Mouse (Mus musculus) CH12.LX (cell line): ENCODE measurements around the gene Cbfa2t3. TPM values are rescaled to one million over a fixed set of nuclear protein-coding genes. Genes with fewer than 3 reads are reported as not detected.

ENCODE experiments used
- DNase-seq: peaks from one replicate; pipeline ENCODE4 v3.0.0-alpha.2; 2013; ENCODE audit errors: extremely low read depth
- H3K27ac ChIP-seq: 2 replicates; pipeline ENCODE4 v1.5.1; 2012; ENCODE audit warnings: low read depth, mild to moderate bottlenecking, control low read depth, moderate library complexity; ENCODE audit not compliant: insufficient read depth
- H3K27me3 ChIP-seq: replicated peaks from 2 replicates; pipeline ENCODE3; 2012; ENCODE audit warnings: inconsistent platforms
- H3K36me3 ChIP-seq, 2 experiments: replicated peaks in 1 of 2; 2 replicates each; pipeline versions ENCODE3 to v1.6.1; 2012; ENCODE audit warnings: inconsistent platforms in 1 of 2, low read length in 1 of 2, mild to moderate bottlenecking in 1 of 2, mixed read lengths in 1 of 2, moderate library complexity in 1 of 2; ENCODE audit not compliant: control insufficient read depth in 1 of 2, insufficient read depth in 1 of 2
- H3K4me1 ChIP-seq, 2 experiments: 2 replicates each; pipeline ENCODE4 v1.6.1; 2012; ENCODE audit warnings: inconsistent platforms in 1 of 2, moderate library complexity in 1 of 2; ENCODE audit not compliant: insufficient read depth in 2 of 2, control insufficient read depth in 1 of 2
- H3K4me2 ChIP-seq: 2 replicates; pipeline ENCODE4 v1.6.1; 2012; ENCODE audit warnings: low read depth, mild to moderate bottlenecking, control low read depth; ENCODE audit not compliant: poor library complexity, insufficient read depth, severe bottlenecking
- H3K4me3 ChIP-seq, 3 experiments: fragments of 150-350 bp in 1 of 3; sonication (generic) in 1 of 3; replicated peaks in 1 of 3; 2 replicates each; pipeline versions ENCODE3 to v1.5.1; 2011 to 2012; ENCODE audit warnings: low read depth in 2 of 3, low read length in 2 of 3, mild to moderate bottlenecking in 2 of 3, moderate library complexity in 2 of 3, control low read depth in 1 of 3, improper control_type of control experiment in 1 of 3, inconsistent platforms in 1 of 3, mixed read lengths in 1 of 3; ENCODE audit not compliant: poor library complexity in 1 of 3
- H3K79me2 ChIP-seq: replicated peaks from 2 replicates; pipeline ENCODE4 v1.6.1; 2012; ENCODE audit warnings: mild to moderate bottlenecking, moderate library complexity; ENCODE audit not compliant: control insufficient read depth, poor library complexity, insufficient read depth, severe bottlenecking; ENCODE audit errors: extremely low read depth
- H3K9ac ChIP-seq: 2 replicates; pipeline ENCODE4 v1.6.1; 2012; ENCODE audit warnings: low read depth, mild to moderate bottlenecking, control low read depth, moderate library complexity; ENCODE audit not compliant: insufficient read depth
- H3K9me3 ChIP-seq: replicated peaks from 2 replicates; pipeline ENCODE3; 2012; ENCODE audit warnings: low read length, inconsistent platforms, mixed read lengths
- BHLHE40 ChIP-seq: IDR thresholded peaks from 2 replicates; pipeline ENCODE4 v1.6.1; 2011; ENCODE audit warnings: mild to moderate bottlenecking, low read depth, low read length, improper control_type of control experiment
- CHD1 ChIP-seq: IDR thresholded peaks from 2 replicates; pipeline ENCODE4 v1.6.1; 2012; ENCODE audit warnings: low read depth, low read length, improper control_type of control experiment, inconsistent platforms
- CHD2 ChIP-seq: IDR thresholded peaks from 2 replicates; pipeline ENCODE4 v1.6.1; 2011; ENCODE audit warnings: low read length, improper control_type of control experiment
- ELF1 ChIP-seq: IDR thresholded peaks from 2 replicates; pipeline ENCODE4 v1.6.1; 2014; ENCODE audit warnings: low read depth, mild to moderate bottlenecking, inconsistent platforms, low read length, improper control_type of control experiment
- EP300 ChIP-seq: IDR thresholded peaks from 2 replicates; pipeline ENCODE4 v1.6.1; 2011; ENCODE audit warnings: low read length, improper control_type of control experiment
- GABPA ChIP-seq: IDR thresholded peaks from 2 replicates; pipeline ENCODE4 v1.6.1; 2012; ENCODE audit warnings: low read depth, low read length, improper control_type of control experiment, inconsistent platforms; ENCODE audit not compliant: insufficient replicate concordance
- HCFC1 ChIP-seq: IDR thresholded peaks from 2 replicates; pipeline ENCODE4 v1.6.1; 2012; ENCODE audit warnings: low read depth, mild to moderate bottlenecking, inconsistent platforms, low read length, improper control_type of control experiment
- MAX ChIP-seq: IDR thresholded peaks from 2 replicates; pipeline ENCODE4 v1.6.1; 2011; ENCODE audit warnings: low read length, improper control_type of control experiment
- MAZ ChIP-seq: IDR thresholded peaks from 2 replicates; pipeline ENCODE4 v1.6.1; 2012; ENCODE audit warnings: low read depth, mild to moderate bottlenecking, inconsistent platforms, low read length, improper control_type of control experiment, moderate library complexity
- MEF2A ChIP-seq: IDR thresholded peaks from 2 replicates; pipeline ENCODE4 v1.6.1; 2014; ENCODE audit warnings: low read depth, mild to moderate bottlenecking, inconsistent platforms, low read length, improper control_type of control experiment, borderline replicate concordance
- NRF1 ChIP-seq: IDR thresholded peaks from 2 replicates; pipeline ENCODE4 v1.6.1; 2014; ENCODE audit warnings: low read depth, mild to moderate bottlenecking, inconsistent platforms, low read length, improper control_type of control experiment, moderate library complexity
- POLR2AphosphoS2 ChIP-seq: IDR thresholded peaks from 2 replicates; pipeline ENCODE4 v1.6.1; 2011; ENCODE audit warnings: low read depth, low read length, improper control_type of control experiment
- SIN3A ChIP-seq: IDR thresholded peaks from 2 replicates; pipeline ENCODE4 v1.6.1; 2012; ENCODE audit warnings: low read length, improper control_type of control experiment, inconsistent platforms
- USF2 ChIP-seq: conservative IDR thresholded peaks from 2 replicates; pipeline ENCODE4 v1.6.1; 2011; ENCODE audit warnings: low read depth, low read length, improper control_type of control experiment
- ZC3H11A ChIP-seq: IDR thresholded peaks from 2 replicates; pipeline ENCODE4 v1.6.1; 2012; ENCODE audit warnings: low read depth, mild to moderate bottlenecking, inconsistent platforms, low read length, improper control_type of control experiment
- ZNF384 ChIP-seq: IDR thresholded peaks from 2 replicates; pipeline ENCODE4 v1.6.1; 2012; ENCODE audit warnings: low read depth, low read length, improper control_type of control experiment, inconsistent platforms
- dilution Hi-C: fragments of 300-500 bp; cut with MboI; formaldehyde crosslinking; loops from 2 replicates; pipeline ENCODE4 v1.14.3; 2020; ENCODE audit warnings: low sequenced_read_pairs; ENCODE audit not compliant: extremely low pct_unique_long_range_greater_than_20kb, extremely low pct_ligation_motif_present
- in situ Hi-C: fragments of 300-500 bp; cut with MboI; formaldehyde crosslinking; loops from 3 replicates; pipeline ENCODE4 v1.14.3; 2019; ENCODE audit warnings: low sequenced_read_pairs, low pct_ligation_motif_present, low pct_unique_long_range_greater_than_20kb, mixed read lengths
- polyA plus RNA-seq: library from polyadenylated mRNA; unstranded; fragments of >175 nt; gene quantifications from 2 replicates; pipeline ENCODE4 v1.2.1, GENCODE M21; 2012; ENCODE audit warnings: low read depth; ENCODE audit not compliant: insufficient read length
- total RNA-seq, 2 experiments: library from RNA; depleted of rRNA; stranded (reverse); fragments of 300-350 nt in 1 of 2; fragments of >200 nt in 1 of 2; gene quantifications; 2 replicates each; pipeline ENCODE4 v1.2.3; 2012 to 2014

The Cbfa2t3 gene
- total and polyA plus RNA-seq, 3 experiments: 0.47 to 22.6 (median 2.1) TPM

GRCm38 (mm10) chr8:122648192-122648970, 50.5 kb downstream of the Cbfa2t3 start:
- no peak overlapping the region for H3K4me3 ChIP-seq
- in situ Hi-C loops: no loop called here
- dilution Hi-C loops: no loop called here
- peaks cover 68 to 98% of the 10 kb centered on the region in 2 experiments for H3K36me3 ChIP-seq
- H3K9ac ChIP-seq: no peak overlapping the region
- H3K4me2 ChIP-seq: no peak overlapping the region
- no peak overlapping the region for H3K27ac ChIP-seq
- no peaks in the 10 kb centered on the region; the same call in 1 of the 2 replicates for H3K79me2 ChIP-seq
- no peaks in the 10 kb centered on the region for H3K9me3 ChIP-seq
- peaks cover 7 to 45% of the 10 kb centered on the region in 2 experiments for H3K4me1 ChIP-seq
- no peaks in the 10 kb centered on the region for H3K27me3 ChIP-seq
- DNase-seq: no peak
- TF ChIP-seq SIN3A (no peak), USF2 (no peak), MAX (no peak), ELF1 (no peak), EP300 (no peak), MAZ (no peak), POLR2AphosphoS2 (no peak), CHD2 (no peak), NRF1 (no peak), HCFC1 (no peak), GABPA (no peak), BHLHE40 (no peak), ZC3H11A (no peak), CHD1 (no peak)

- Histone ChIP-seq H3K4me3 (no peak overlapping the region), H3K27ac (no peak overlapping the region), H3K9me3 (no peaks in the 10 kb centered on the region), H3K36me3 (peaks cover 77 to 98% of the 10 kb centered on the region in 2 experiments), H3K9ac (no peak overlapping the region), H3K4me1 (peaks cover 0 to 27% of the 10 kb centered on the region in 2 experiments; a peak in 2 of 4 replicates), H3K79me2 (no peaks in the 10 kb centered on the region), H3K27me3 (no peaks in the 10 kb centered on the region), H3K4me2 (no peak overlapping the region)
- DNase-seq: no peak
- in situ Hi-C loops (no loop called here), dilution Hi-C loops (no loop called here)
- TF ChIP-seq ZNF384 (no peak), BHLHE40 (peak; percentile 27; the same call in 1 of the 2 replicates), MEF2A (peak; percentile 50; the same call in 1 of the 2 replicates)
- TF ChIP-seq, all 38 proteins: peak for 2
Observed at GRCm38 (mm10) chr8:122646337-122646736, 52.6 kb downstream of the Cbfa2t3 start.
